Mouse (Mus musculus) gastrocnemius, postnatal 10 days (tissue): ENCODE data around the gene Kif3b. TPM values are rescaled to one million over a fixed set of nuclear protein-coding genes. Genes with fewer than 3 reads are reported as not detected.
"Not testable (repeated sequence)": the region's sequence is repeated elsewhere in the genome, so short reads cannot be mapped to it uniquely, and the experiment has no call there.

Experiments
- DNase-seq: peaks from one replicate; pipeline ENCODE4 v3.0.0; 2021; ENCODE audit warnings: mixed read lengths
- total RNA-seq, 2 experiments: library from RNA; stranded (reverse); gene quantifications; 2 replicates each; pipeline ENCODE4 v1.2.3; 2021

Kif3b gene
- total RNA-seq, 2 experiments from 2014 or later: 6.0 to 6.9 TPM

- DNase-seq: peak; percentile 70
These were observed 55.3 kb downstream of the Kif3b start for GRCm38 (mm10) chr2:153346221-153347182.

DNA sequence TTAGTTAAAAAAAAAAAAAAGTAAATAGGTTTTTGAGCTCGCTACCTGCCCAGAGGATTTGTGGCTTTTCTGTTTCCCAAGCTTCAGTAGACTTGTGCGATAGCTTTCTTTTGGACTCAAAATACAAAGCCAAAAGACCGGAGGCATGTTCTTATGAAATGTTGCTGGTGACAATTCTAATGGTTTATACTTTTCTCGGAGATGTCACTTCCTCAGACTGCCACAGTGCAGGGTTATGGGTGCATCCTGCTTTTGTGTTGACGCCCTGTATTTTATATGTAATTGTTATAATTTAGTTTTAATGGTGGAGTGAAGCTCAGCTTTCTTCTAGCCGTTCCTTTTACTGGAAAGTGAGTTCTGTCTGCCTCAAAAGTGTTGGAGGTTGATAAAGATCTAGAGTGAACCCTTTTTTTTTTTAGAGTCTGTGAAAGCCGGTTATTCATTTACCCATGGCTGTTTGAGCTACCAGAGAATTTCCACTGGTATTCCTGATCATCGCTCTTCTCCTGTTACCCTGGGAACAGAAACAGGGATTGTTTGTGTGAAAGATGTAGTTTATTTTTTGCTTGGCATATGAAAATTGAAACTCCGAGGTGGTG lies 56.1 kb downstream of the Kif3b start:
- DNase-seq: no peak

- no peak for DNase-seq
These were observed 57.1 kb downstream of the Kif3b start for GRCm38 (mm10) chr2:153348100-153348831.

- DNase-seq: no peak
These were observed 59.5 kb downstream of the Kif3b start for GRCm38 (mm10) chr2:153350552-153351181.

DNA sequence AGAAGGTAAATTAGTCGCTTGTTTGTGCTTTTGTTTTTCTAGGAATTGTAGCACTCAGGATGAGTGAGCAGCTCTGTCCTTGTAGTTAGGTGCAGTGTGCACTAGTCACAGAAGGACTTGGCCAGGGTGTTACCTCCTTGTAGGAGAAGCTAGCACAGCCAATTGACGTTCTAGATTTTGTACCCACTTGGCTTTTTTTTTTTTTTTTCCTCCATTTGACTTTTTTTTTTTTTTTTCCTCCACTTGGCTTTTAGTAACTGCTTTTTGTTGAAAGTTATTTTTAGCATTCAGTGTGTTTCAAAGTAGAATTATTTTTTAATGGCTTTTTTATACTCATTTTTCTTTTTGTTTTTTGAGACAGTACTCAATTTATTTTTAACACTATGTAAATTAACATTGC lies 63.4 kb downstream of the Kif3b start:
- DNase-seq: no peak

GRCm38 (mm10) chr2:153356784-153357183 lies 65.6 kb downstream of the Kif3b start:
- no peak for DNase-seq

GRCm38 (mm10) chr2:153361101-153361710 lies 70.0 kb downstream of the Kif3b start:
- DNase-seq: no peak

DNA sequence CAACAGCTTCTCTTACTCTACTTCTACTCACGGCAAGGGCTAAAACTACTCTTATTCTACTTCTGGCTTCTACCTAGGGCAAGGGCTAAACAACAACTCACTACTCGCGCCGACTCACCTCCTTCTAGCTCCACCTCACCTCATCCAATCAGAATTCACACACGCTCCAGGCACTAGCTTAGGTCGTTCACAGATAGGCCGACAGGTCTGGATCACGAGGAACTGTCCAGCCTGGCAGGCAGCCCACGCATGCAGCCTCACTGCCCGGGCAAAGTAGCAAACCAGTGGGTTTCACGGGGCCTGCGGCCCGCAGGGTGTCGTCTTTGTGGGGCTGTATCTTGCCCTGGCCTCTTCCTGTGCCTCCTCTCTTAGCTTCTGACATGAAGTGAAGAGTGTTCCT lies 73.3 kb downstream of the Kif3b start:
- not testable (repeated sequence) for DNase-seq

- DNase-seq: no peak
These were observed 79.7 kb downstream of the Kif3b start for GRCm38 (mm10) chr2:153370871-153371270.

DNA sequence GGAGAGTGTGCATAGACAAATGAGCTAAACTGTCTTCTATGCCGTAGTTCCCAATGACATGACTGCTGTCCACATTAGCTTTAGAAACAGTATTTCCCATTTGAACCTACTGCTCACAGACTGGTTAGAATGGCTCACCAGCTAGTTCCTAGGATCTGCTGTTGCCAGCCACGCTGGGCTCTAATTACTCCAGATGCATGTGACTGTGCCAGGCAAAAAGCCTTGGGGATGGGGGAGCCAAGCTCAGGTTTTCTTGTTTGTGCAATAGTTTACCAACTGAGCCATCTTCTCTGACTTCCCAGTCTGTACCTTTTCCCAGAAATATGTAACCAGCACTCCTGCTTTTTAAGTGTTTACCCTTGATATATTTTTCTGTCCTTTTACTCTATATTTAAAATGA lies 84.2 kb downstream of the Kif3b start:
- DNase-seq: no peak

GRCm38 (mm10) chr2:153380479-153380878 lies 89.3 kb downstream of the Kif3b start:
- no peak for DNase-seq

Other genes with a start within 250 kb of the Kif3b start
- 10 to 100 TPM in 1 of 2 experiments, 1 to 10 TPM in 1; 7.6 to 12.6 TPM for gene Ccm2l, start 225.5 kb upstream of the Kif3b start, total RNA-seq
- 1 to 10 TPM in 1 of 2 experiments, under 1 TPM in 1; 0.85 to 2.3 TPM for gene Hck, start 182.9 kb upstream of the Kif3b start, total RNA-seq
- gene Tm9sf4, start 130.1 kb upstream of the Kif3b start, total RNA-seq: 10 to 100 TPM; 49.4 to 67.7 TPM
- 1 to 10 TPM; 2.5 to 2.7 TPM for gene Tspyl3, start 66.0 kb upstream of the Kif3b start, total RNA-seq
- gene Plagl2, start 50.0 kb upstream of the Kif3b start, total RNA-seq: 10 to 100 TPM in 1 of 2 experiments, 1 to 10 TPM in 1; 8.3 to 11.9 TPM
- 10 to 100 TPM; 24.1 to 29.2 TPM for gene Pofut1, start 49.9 kb upstream of the Kif3b start, total RNA-seq
- gene Asxl1, start 54.4 kb downstream of the Kif3b start, total RNA-seq: 10 to 100 TPM; 14.7 to 19.6 TPM
- not detected for gene 4930404H24Rik, start 201.4 kb downstream of the Kif3b start, total RNA-seq
- 1 to 10 TPM; 4.3 to 6.3 TPM for gene Nol4l, start 238.6 kb downstream of the Kif3b start, total RNA-seq